Mouse (Mus musculus) gonadal fat pad, adult 2 months (tissue): ENCODE data around the gene Chad. TPM values are rescaled to one million over a fixed set of nuclear protein-coding genes. Genes with fewer than 3 reads are reported as not detected.

Experiments used
- polyA plus RNA-seq: library from polyadenylated mRNA; depleted of rRNA; stranded (reverse); fragments of >200 nt; gene quantifications from 2 replicates; pipeline ENCODE4 v1.2.3, GENCODE M21; 2012; rRNA removed

The Chad gene
- polyA plus RNA-seq, 1 experiment = 1.6 TPM

Other genes starting within 250 kb of the Chad start
- 16.5 and 17.1 TPM in 2 replicates for gene Luc7l3, start 243.1 kb upstream of the Chad start, polyA plus RNA-seq
- 132 and 151 TPM in 2 replicates for gene Ankrd40, start 237.0 kb upstream of the Chad start, polyA plus RNA-seq
- 48.4 and 72.9 TPM in 2 replicates for gene Abcc3, start 172.1 kb upstream of the Chad start, polyA plus RNA-seq
- 12.6 and 15.6 TPM in 2 replicates for gene Cacna1g, start 90.8 kb upstream of the Chad start, polyA plus RNA-seq
- 4.4 and 7.0 TPM in 2 replicates for gene Spata20, start 78.9 kb upstream of the Chad start, polyA plus RNA-seq
- gene Epn3, start 65.1 kb upstream of the Chad start, polyA plus RNA-seq = 15.0 and 16.5 TPM in 2 replicates
- 6.4 and 6.7 TPM in 2 replicates for gene Mycbpap, start 43.3 kb upstream of the Chad start, polyA plus RNA-seq
- 7.2 and 8.9 TPM in 2 replicates for gene Rsad1, start 15.8 kb upstream of the Chad start, polyA plus RNA-seq
- gene Acsf2, start 36.8 kb downstream of the Chad start, polyA plus RNA-seq = 17.7 and 19.6 TPM in 2 replicates
- gene Lrrc59, start 64.7 kb downstream of the Chad start, polyA plus RNA-seq = 91.7 and 108 TPM in 2 replicates
- gene Mrpl27, start 88.7 kb downstream of the Chad start, polyA plus RNA-seq = 58.3 and 73.0 TPM in 2 replicates
- gene Eme1, start 88.9 kb downstream of the Chad start, polyA plus RNA-seq = 0.28 and 0.66 TPM in 2 replicates
- 24.0 and 26.6 TPM in 2 replicates for gene Xylt2, start 112.5 kb downstream of the Chad start, polyA plus RNA-seq
- gene Gm11541, start 139.5 kb downstream of the Chad start, polyA plus RNA-seq = 0.06 TPM in 1 of 2 replicates, not detected in the other
- 0.13 and 0.19 TPM in 2 replicates for gene Cdc34b, start 176.7 kb downstream of the Chad start, polyA plus RNA-seq
- not detected in 2 replicates for gene Tmem92, start 217.7 kb downstream of the Chad start, polyA plus RNA-seq